Mouse (Mus musculus): ENCODE measurements at regions not wholly inside any gene's neighbourhood (a gene's known extent, or its start where the extent isn't known, plus 50 kb on each side); places are given as distances from the start of the nearest gene placed in this dataset.
"Not testable (repeated sequence)": the region's sequence is repeated elsewhere in the genome, so short reads cannot be mapped to it uniquely, and the experiment has no call there.

DNA sequence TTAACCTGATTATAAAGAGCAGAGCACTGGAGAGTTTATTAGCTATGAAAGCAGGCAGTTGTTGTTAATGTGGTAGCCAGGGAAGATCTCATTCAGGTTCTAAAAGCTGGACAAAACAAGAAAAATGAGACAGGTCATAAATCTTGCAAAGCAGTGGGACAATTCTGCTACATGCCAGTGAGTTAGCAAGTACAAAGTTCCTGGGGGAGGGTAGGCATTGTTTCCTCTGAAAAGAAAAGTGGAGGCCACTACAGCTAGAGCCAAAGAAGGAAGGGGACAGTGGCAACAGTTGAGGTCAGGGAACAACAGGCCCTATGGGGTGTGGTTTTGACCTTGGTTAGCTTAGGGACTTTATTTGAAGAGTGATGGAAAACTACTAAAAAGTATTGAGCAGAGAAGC is 364.2 kb downstream of the Hdgfl1 start:
- Histone ChIP-seq H3K27ac (ENCODE audit: low read depth, low read length) (no peak overlapping the region), H3K4me2 (ENCODE audit: low read depth, low read length, severe bottlenecking) (no peak overlapping the region), H3K36me3 (ENCODE audit: control insufficient read depth, insufficient read depth, low read length) (no peaks in the 10 kb centered on the region), H3K9ac (ENCODE audit: low read length) (no peak overlapping the region), H3K27me3 (ENCODE audit: control insufficient read depth, insufficient read depth, low read length) (no peaks in the 10 kb centered on the region), H3K9me3 (ENCODE audit: control insufficient read depth, low read length) (no peaks in the 10 kb centered on the region), H3K4me3 (ENCODE audit: low read depth, low read length) (no peak overlapping the region), H3K4me1 (replicated peaks; ENCODE audit: control insufficient read depth, insufficient read depth, low read length) (no peaks in the 10 kb centered on the region)
- DNase-seq (ENCODE audit: low spot score) (no peak), ATAC-seq (replicated peaks; ENCODE audit: low FRiP score) (no peak)

DNA sequence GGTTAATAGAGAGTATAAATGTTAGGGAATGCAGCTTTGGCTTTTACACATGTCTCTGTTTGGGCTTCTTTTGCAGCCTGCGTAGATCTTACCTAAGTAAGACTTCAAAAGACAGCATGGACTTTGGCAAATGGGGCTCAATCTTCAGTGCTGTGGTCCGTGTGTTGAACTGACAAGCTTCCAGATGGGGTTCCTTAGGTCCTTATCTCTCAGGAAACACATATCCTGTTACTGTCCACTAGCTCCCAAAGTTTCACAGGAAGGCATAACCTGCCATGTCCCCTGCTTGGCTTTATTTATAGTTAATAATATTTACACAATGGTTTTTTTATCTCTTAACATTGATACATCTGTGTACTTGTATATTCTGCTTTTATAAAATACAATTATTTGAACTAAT is 365.3 kb downstream of the Hdgfl1 start:
- no peaks in the 10 kb centered on the region for H3K36me3 ChIP-seq (ENCODE audit: control insufficient read depth, insufficient read depth, low read length)
- H3K4me2 ChIP-seq (ENCODE audit: low read depth, low read length, severe bottlenecking) = no peak overlapping the region
- no peak overlapping the region for H3K27ac ChIP-seq (ENCODE audit: low read depth, low read length)
- H3K27me3 ChIP-seq (ENCODE audit: control insufficient read depth, insufficient read depth, low read length) = no peaks in the 10 kb centered on the region
- no peak for DNase-seq (ENCODE audit: low spot score)
- H3K4me1 ChIP-seq (replicated peaks; ENCODE audit: control insufficient read depth, insufficient read depth, low read length) = no peaks in the 10 kb centered on the region
- H3K4me3 ChIP-seq (ENCODE audit: low read depth, low read length) = no peak overlapping the region
- no peak for ATAC-seq (replicated peaks; ENCODE audit: low FRiP score)
- no peaks in the 10 kb centered on the region for H3K9me3 ChIP-seq (ENCODE audit: control insufficient read depth, low read length)
- no peak overlapping the region for H3K9ac ChIP-seq (ENCODE audit: low read length)
- 76% methylated on average over 2 of the region's 2 CpGs for WGBS

DNA sequence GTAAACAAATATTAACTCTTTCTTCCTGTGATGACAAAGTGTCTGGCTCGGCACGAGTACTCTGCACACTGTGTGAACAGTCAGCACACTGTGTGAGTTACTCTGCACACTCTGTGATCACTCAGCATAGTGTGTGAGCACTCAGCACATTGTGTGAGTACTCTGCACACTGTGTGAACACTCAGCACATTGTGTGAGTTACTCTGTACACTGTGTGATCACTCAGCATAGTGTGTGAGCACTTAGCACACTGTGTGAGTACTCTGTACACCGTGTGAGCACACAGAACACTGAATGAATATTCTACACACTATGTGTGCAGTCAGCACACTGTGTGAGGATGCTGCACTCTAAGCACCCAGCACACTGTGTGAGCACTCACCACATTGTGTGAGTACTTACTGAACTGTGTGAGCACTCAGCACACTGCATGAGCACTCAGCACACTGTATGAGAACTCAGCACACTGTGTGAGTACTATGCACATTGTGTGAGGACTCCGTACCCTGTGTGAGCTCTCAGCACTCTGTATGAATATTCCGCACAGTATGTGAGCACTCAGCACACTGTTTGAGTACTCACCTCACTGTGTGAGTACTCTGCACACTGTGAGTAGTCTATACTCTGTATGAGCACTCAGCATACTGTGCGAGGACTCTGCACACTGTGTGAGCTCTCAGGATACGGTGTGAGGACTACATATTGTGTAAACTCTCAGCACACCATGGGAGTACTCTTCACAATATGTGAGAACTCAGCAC is 381.9 kb downstream of the Hdgfl1 start:
- H3K9ac ChIP-seq (ENCODE audit: low read length) = no peak overlapping the region
- no peaks in the 10 kb centered on the region for H3K4me1 ChIP-seq (replicated peaks; ENCODE audit: control insufficient read depth, insufficient read depth, low read length)
- 88% methylated on average over 7 of the region's 7 CpGs for WGBS
- H3K27me3 ChIP-seq (ENCODE audit: control insufficient read depth, insufficient read depth, low read length) = no peaks in the 10 kb centered on the region
- DNase-seq (ENCODE audit: low spot score) (no peak), ATAC-seq (replicated peaks; ENCODE audit: low FRiP score) (peak; percentile 53)
- H3K4me3 ChIP-seq (ENCODE audit: low read depth, low read length) = no peak overlapping the region
- H3K27ac ChIP-seq (ENCODE audit: low read depth, low read length) = no peak overlapping the region
- no peak overlapping the region for H3K4me2 ChIP-seq (ENCODE audit: low read depth, low read length, severe bottlenecking)
- no peaks in the 10 kb centered on the region for H3K36me3 ChIP-seq (ENCODE audit: control insufficient read depth, insufficient read depth, low read length)
- H3K9me3 ChIP-seq (ENCODE audit: control insufficient read depth, low read length) = no peaks in the 10 kb centered on the region

DNA sequence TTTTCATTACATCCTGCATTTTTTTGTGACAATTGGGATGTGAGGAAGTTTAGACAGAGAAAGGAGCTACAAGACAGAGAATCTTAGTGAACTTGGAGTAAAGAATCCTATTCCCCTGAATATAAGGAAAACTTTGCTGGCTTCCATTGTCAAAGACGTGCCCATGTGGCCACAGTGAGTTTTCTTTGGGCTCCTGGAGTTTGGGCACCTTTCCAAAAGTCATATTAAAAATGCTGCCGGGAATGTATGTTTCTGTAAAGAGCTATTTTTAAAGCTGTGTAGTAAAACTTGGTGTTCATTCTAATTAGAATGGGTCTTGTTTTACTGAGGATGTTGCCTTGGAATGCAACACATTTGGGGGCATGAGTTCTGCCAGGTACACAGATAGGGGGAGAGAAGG is 387.3 kb downstream of the Hdgfl1 start:
- Histone ChIP-seq H3K4me2 (ENCODE audit: low read depth, low read length, severe bottlenecking) (no peak overlapping the region), H3K27ac (ENCODE audit: low read depth, low read length) (no peak overlapping the region), H3K36me3 (ENCODE audit: control insufficient read depth, insufficient read depth, low read length) (no peaks in the 10 kb centered on the region), H3K9me3 (ENCODE audit: control insufficient read depth, low read length) (no peaks in the 10 kb centered on the region), H3K4me1 (replicated peaks; ENCODE audit: control insufficient read depth, insufficient read depth, low read length) (no peaks in the 10 kb centered on the region), H3K4me3 (ENCODE audit: low read depth, low read length) (no peak overlapping the region), H3K9ac (ENCODE audit: low read length) (no peak overlapping the region), H3K27me3 (ENCODE audit: control insufficient read depth, insufficient read depth, low read length) (no peaks in the 10 kb centered on the region)
- DNase-seq (ENCODE audit: low spot score) (no peak), ATAC-seq (replicated peaks; ENCODE audit: low FRiP score) (no peak)
- WGBS = 82% methylated on average over 2 of the region's 2 CpGs

GRCm38 (mm10) chr13:26382154-26382553 is 387.8 kb downstream of the Hdgfl1 start:
- ATAC-seq (replicated peaks; ENCODE audit: low FRiP score) = no peak
- H3K4me1 ChIP-seq (replicated peaks; ENCODE audit: control insufficient read depth, insufficient read depth, low read length) = no peaks in the 10 kb centered on the region
- no peak overlapping the region for H3K9ac ChIP-seq (ENCODE audit: low read length)
- no peaks in the 10 kb centered on the region for H3K36me3 ChIP-seq (ENCODE audit: control insufficient read depth, insufficient read depth, low read length)
- H3K9me3 ChIP-seq (ENCODE audit: control insufficient read depth, low read length) = no peaks in the 10 kb centered on the region
- H3K4me2 ChIP-seq (ENCODE audit: low read depth, low read length, severe bottlenecking) = no peak overlapping the region
- no peak overlapping the region for H3K4me3 ChIP-seq (ENCODE audit: low read depth, low read length)
- no peak overlapping the region for H3K27ac ChIP-seq (ENCODE audit: low read depth, low read length)
- H3K27me3 ChIP-seq (ENCODE audit: control insufficient read depth, insufficient read depth, low read length) = no peaks in the 10 kb centered on the region
- WGBS = 81% methylated on average over 2 of the region's 2 CpGs
- no peak for DNase-seq (ENCODE audit: low spot score)

GRCm38 (mm10) chr13:26375546-26375945 is 394.4 kb downstream of the Hdgfl1 start:
- no peak for ATAC-seq (replicated peaks; ENCODE audit: low FRiP score)
- DNase-seq (ENCODE audit: low spot score) = no peak

GRCm38 (mm10) chr13:26365911-26366310 is 404.1 kb downstream of the Hdgfl1 start:
- not testable (repeated sequence) for H3K4me2 ChIP-seq (ENCODE audit: low read depth, low read length, severe bottlenecking); ATAC-seq (replicated peaks; ENCODE audit: low FRiP score); DNase-seq (ENCODE audit: low spot score); H3K27ac ChIP-seq (ENCODE audit: low read depth, low read length); H3K36me3 ChIP-seq (ENCODE audit: control insufficient read depth, insufficient read depth, low read length); H3K9ac ChIP-seq (ENCODE audit: low read length); H3K4me3 ChIP-seq (ENCODE audit: low read depth, low read length); H3K9me3 ChIP-seq (ENCODE audit: control insufficient read depth, low read length); H3K4me1 ChIP-seq (replicated peaks; ENCODE audit: control insufficient read depth, insufficient read depth, low read length); H3K27me3 ChIP-seq (ENCODE audit: control insufficient read depth, insufficient read depth, low read length)
- 94% methylated on average over 6 of the region's 6 CpGs for WGBS

More at GRCm38 (mm10) chr13:26375546-26375945, 394.4 kb downstream of the Hdgfl1 start:
- H3K9me3 ChIP-seq (ENCODE audit: control insufficient read depth, low read length) = no peaks in the 10 kb centered on the region
- no peak overlapping the region for H3K4me2 ChIP-seq (ENCODE audit: low read depth, low read length, severe bottlenecking)
- H3K9ac ChIP-seq (ENCODE audit: low read length) = no peak overlapping the region
- no peak overlapping the region for H3K4me3 ChIP-seq (ENCODE audit: low read depth, low read length)
- H3K36me3 ChIP-seq (ENCODE audit: control insufficient read depth, insufficient read depth, low read length) = no peaks in the 10 kb centered on the region
- H3K27ac ChIP-seq (ENCODE audit: low read depth, low read length) = no peak overlapping the region
- H3K4me1 ChIP-seq (replicated peaks; ENCODE audit: control insufficient read depth, insufficient read depth, low read length) = no peaks in the 10 kb centered on the region
- no peaks in the 10 kb centered on the region for H3K27me3 ChIP-seq (ENCODE audit: control insufficient read depth, insufficient read depth, low read length)

- Histone ChIP-seq H3K27me3 (ENCODE audit: control insufficient read depth, insufficient read depth, low read length) (no peaks in the 10 kb centered on the region), H3K4me2 (ENCODE audit: low read depth, low read length, severe bottlenecking) (no peak overlapping the region), H3K36me3 (ENCODE audit: control insufficient read depth, insufficient read depth, low read length) (no peaks in the 10 kb centered on the region), H3K4me1 (replicated peaks; ENCODE audit: control insufficient read depth, insufficient read depth, low read length) (no peaks in the 10 kb centered on the region), H3K9ac (ENCODE audit: low read length) (no peak overlapping the region), H3K27ac (ENCODE audit: low read depth, low read length) (no peak overlapping the region), H3K4me3 (ENCODE audit: low read depth, low read length) (no peak overlapping the region), H3K9me3 (ENCODE audit: control insufficient read depth, low read length) (no peaks in the 10 kb centered on the region)
- ATAC-seq (replicated peaks; ENCODE audit: low FRiP score) (no peak), DNase-seq (ENCODE audit: low spot score) (no peak)
- WGBS = 75% methylated on average over 3 of the region's 3 CpGs
Observed at GRCm38 (mm10) chr13:26356341-26356740, 413.6 kb downstream of the Hdgfl1 start.

DNA sequence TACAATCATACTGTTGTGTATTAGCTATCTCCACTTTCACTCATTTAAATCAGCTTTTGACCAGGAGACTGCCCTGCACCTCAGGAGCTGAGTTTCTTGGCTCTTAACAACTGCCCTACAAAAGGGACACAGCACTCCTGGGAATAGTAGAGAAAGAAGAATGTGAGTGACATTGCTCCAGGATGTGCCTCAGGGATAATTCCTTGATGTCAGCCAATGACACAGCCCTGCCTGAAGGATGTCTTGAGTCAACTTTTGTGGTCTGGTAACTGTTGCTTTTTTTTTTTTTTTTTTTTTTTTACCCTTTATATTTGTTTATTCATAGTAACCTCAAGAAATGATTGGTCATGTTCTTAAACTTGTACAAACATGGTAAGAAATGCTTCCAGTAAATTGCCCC is 415.5 kb downstream of the Hdgfl1 start:
- Histone ChIP-seq H3K27me3 (ENCODE audit: control insufficient read depth, insufficient read depth, low read length) (no peaks in the 10 kb centered on the region), H3K4me3 (ENCODE audit: low read depth, low read length) (no peak overlapping the region), H3K27ac (ENCODE audit: low read depth, low read length) (no peak overlapping the region), H3K36me3 (ENCODE audit: control insufficient read depth, insufficient read depth, low read length) (no peaks in the 10 kb centered on the region), H3K4me2 (ENCODE audit: low read depth, low read length, severe bottlenecking) (no peak overlapping the region), H3K9me3 (ENCODE audit: control insufficient read depth, low read length) (no peaks in the 10 kb centered on the region), H3K4me1 (replicated peaks; ENCODE audit: control insufficient read depth, insufficient read depth, low read length) (no peaks in the 10 kb centered on the region), H3K9ac (ENCODE audit: low read length) (no peak overlapping the region)
- no peak for ATAC-seq (replicated peaks; ENCODE audit: low FRiP score)
- no peak for DNase-seq (ENCODE audit: low spot score)

Data from forebrain, embryonic 11.5 days (tissue).